Mouse (Mus musculus): ENCODE data around the gene Ppm1d. TPM values are rescaled to one million over a fixed set of nuclear protein-coding genes. Genes with fewer than 3 reads are reported as not detected.

Gene Ppm1d
- total RNA-seq, 2 experiments from 2014 or later = 23.3 to 24.7 TPM

DNA sequence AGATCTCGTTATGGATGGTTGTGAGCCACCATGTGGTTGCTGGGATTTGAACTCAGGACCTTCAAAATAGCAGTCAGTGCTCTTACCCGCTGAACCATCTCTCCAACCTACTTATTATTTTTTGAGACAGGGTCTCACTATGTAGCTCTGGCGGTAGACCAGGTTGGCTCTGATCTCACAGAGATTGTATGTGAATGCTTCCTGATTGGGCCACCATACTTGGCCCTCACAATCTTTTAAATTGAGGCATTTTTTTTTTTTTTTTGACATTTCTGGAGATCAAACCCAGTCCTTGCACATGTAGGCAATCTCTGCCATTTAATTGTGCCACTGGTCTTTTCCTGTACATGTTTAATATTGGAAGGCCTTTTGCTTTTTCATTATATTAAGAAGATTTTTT is 17.7 kb downstream of the Ppm1d start:
- DNase-seq (ENCODE audit: low spot score in 2 of 2) = no peak

- no peak for DNase-seq (ENCODE audit: low spot score in 2 of 2)
Observed at GRCm38 (mm10) chr11:85329167-85329894, 18.3 kb downstream of the Ppm1d start.

DNA sequence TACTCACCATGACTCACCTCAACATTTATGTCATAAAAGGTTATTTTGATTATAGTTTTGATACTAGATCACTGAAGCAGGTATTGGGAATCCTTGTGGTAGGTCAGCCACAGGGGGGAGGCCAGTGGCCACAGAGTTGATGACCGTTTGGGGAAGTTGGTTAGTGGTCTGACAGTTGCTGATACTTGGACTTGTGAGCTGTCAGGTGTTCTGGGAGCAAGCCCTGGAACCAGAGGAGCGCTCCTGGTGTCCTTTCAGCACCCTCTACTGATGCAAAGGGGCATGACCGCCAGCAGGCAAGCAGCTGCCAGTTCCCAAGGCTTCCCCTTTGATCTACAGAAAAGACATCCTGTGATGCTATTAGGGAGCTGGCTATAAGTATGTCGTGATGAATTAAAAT is 23.7 kb downstream of the Ppm1d start:
- peak in 1 of 2 experiments; percentile 17 for DNase-seq (ENCODE audit: low spot score in 2 of 2)

GRCm38 (mm10) chr11:85339173-85339831 is 28.3 kb downstream of the Ppm1d start:
- DNase-seq (ENCODE audit: low spot score in 2 of 2) = no peak

DNA sequence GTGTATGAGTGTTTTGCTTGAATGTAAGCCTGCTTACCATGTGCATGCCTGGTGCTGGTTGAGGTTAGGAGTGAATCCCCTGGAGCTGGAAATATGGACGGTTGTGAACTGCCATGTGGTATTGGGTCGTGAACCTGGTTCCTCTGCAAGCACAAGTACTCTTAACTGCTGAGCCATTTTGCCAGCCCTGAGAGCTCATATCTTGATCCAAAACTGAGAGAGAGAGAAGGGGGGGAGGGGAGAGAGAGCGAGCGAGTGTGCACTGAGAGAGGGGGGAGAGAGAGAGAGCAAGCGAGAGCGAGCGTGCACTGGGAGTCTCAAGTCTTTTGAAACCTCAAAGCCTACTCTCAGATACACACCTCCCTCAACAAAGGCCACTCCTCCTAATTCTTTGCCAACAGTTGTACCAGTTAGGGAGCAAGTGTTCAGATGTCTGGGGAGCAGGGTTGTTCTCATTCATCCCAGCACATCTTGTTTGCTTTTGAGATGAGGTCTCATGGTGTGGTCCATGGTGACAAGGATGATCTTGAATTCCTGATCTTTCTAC is 29.1 kb downstream of the Ppm1d start:
- DNase-seq (ENCODE audit: low spot score in 2 of 2) = no peak

GRCm38 (mm10) chr11:85352539-85353380 is 41.7 kb downstream of the Ppm1d start, which contains the start of gene Bcas3:
TSS of gene Bcas3 (plus strand) at chr11:85353167.
- DNase-seq (ENCODE audit: low spot score in 2 of 2) = peak; percentile 95 to 97

DNA sequence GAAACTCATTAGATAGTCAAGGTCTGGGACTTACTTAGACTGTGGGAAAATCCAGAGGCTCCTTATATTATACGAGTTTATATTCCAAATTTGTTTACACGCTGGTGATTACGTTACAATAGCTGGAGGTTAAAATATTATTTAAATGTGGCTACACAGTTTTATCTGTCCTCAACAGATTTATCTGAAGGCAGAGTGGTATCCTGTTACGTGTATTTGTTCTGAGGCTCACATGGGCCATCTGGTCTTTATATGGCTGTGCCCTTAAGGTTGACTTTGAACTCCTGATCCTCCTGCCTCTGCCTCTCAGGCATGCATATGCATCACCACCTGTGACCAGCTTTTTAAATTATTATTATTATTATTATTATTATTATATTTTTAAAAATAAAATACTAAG is 42.8 kb downstream of the Ppm1d start:
- no peak for DNase-seq (ENCODE audit: low spot score in 2 of 2)

DNA sequence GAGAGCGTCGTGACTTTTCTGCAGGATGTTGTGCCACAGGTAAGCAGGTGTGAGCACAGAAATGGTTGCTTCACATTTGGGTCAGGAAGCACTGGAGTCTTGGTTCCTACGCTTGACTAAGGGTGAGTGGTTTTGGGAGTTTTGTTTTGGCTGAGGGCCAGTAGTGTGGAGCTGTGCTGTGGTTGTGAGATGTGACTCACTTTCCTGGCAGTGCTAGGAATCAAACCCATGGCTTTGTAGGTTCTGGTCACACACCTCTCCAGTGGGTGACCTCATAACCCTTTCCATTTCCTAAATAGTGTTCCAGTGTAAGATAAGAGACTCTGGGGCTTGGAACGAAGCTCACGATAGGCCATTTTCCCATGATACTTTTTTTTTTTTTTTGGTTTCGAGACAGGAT is 48.6 kb downstream of the Ppm1d start:
- DNase-seq (ENCODE audit: low spot score in 2 of 2) = no peak

GRCm38 (mm10) chr11:85361621-85362020 is 50.6 kb downstream of the Ppm1d start:
- DNase-seq (ENCODE audit: low spot score in 2 of 2) = no peak

DNA sequence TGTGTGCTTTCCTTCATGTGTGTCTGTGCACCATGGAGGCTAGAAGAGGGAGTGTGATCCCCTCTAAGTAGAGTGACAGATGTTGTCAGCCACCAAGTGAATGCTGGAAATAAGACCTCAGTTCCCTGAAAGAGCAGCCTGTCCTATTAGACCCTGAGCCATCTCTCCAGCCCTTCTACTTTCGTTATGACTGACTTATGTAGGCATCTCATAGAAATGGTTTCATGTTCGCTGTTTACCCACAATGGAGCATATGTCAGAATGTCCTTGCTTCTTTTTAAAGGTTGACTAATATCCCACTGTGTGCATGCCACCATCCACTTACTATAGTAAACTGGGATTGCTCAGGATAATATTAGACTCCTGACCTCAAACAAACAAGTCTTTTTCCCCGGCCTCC is 55.1 kb downstream of the Ppm1d start:
- DNase-seq (ENCODE audit: low spot score in 2 of 2) = no peak

DNA sequence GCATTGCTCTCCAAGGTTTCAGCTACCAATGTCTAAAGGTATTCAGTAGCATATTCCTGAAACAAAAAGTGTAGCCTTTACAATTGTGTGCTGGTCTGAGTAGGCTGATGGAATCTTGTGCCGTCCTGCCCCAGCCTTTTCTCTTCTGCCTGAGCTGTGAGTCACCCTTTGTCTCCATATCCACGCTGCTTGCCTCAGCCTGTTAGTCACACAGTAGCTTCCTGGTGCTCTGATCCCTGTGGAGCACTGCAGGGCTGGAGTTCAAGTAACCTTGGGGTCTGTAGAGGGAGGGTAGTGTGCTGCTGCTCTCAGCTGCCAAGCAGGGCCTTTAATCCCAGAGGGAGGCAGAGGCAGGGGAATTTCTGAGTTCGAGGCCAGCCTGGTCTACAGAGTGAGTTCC is 56.8 kb downstream of the Ppm1d start:
- no peak for DNase-seq (ENCODE audit: low spot score in 2 of 2)

DNA sequence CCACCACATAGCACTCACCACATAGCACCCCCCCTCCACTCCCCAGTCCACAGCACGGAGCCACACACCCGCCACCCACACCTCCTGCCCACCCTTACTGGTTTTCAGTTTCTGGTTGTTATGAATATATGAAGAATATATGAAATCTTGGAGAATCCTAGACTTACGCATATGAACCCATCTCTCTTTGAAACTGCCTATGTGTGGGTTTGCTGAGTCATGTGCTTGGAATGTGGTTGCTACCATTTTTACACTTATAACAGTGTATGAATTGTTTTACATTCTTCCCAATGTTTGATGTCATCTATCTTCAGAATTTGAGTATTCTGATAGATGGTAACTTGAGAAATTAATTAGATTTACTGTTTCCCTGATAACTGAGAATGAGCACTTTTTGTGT is 68.0 kb downstream of the Ppm1d start:
- no peak for DNase-seq (ENCODE audit: low spot score in 2 of 2)

- DNase-seq (ENCODE audit: low spot score in 2 of 2) = no peak
Observed at GRCm38 (mm10) chr11:85380046-85380445, 69.0 kb downstream of the Ppm1d start.

GRCm38 (mm10) chr11:85382055-85382454 is 71.0 kb downstream of the Ppm1d start:
- DNase-seq (ENCODE audit: low spot score in 2 of 2) = peak in 1 of 2 experiments; percentile 36

DNA sequence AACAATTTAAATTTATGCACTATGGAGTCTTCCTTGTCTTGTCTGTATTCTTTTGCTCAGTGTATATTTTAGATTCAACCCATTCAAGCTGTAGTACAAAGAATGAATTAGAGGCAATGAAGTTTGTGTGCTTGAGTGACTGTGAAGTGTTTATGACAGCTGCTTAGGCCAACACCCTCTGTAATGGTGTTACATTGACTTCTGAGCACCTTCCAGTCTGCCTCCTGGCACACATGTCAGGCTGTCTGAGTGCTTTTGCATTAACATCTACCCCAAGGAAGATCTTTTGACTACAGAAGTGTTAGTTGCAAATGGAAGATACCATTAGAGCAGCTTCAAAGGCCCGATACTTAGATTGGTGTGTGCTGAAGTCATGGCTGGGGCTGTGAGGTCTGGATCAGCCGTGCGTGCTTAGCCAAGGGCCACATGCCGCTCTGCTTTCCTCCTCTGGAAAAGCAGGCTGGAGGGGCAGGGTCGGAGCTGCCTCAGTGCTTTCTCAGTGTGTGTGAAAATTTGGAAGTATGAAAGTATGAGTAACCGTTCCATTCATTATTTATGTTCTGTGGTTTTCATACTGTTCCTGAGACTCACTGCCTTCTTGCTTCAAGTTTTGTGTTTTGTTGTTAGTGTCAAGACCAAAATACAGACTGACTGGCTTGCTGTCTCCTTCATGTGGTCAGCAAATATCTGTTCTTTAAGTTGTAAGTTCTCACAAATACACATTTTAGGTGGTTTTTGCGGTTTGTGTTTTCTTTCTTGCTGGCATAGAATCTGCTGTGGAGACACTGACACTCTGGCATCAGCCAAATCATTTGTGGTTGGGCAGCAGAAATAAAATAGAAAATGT is 73.2 kb downstream of the Ppm1d start:
- no peak for DNase-seq (ENCODE audit: low spot score in 2 of 2)

- DNase-seq (ENCODE audit: low spot score in 2 of 2) = no peak
Observed at GRCm38 (mm10) chr11:85392179-85392863, 81.3 kb downstream of the Ppm1d start.

GRCm38 (mm10) chr11:85392864-85393220 is 81.8 kb downstream of the Ppm1d start:
- no peak for DNase-seq (ENCODE audit: low spot score in 2 of 2)

- no peak for DNase-seq (ENCODE audit: low spot score in 2 of 2)
Observed at GRCm38 (mm10) chr11:85393990-85394389, 82.9 kb downstream of the Ppm1d start.

GRCm38 (mm10) chr11:85395361-85395760 is 84.3 kb downstream of the Ppm1d start:
- DNase-seq (ENCODE audit: low spot score in 2 of 2) = no peak

Data from adrenal gland, postnatal 4 days (tissue).